Mouse (Mus musculus) cerebellum, postnatal 36 days (tissue): ENCODE results near the gene Fermt3.

Experiments
- DNase-seq, 2 experiments: peaks; one replicate each; pipeline ENCODE4 v3.0.0; 2021 to 2022; ENCODE audit warnings: mixed read lengths in 2 of 2

Fermt3 gene

DNA sequence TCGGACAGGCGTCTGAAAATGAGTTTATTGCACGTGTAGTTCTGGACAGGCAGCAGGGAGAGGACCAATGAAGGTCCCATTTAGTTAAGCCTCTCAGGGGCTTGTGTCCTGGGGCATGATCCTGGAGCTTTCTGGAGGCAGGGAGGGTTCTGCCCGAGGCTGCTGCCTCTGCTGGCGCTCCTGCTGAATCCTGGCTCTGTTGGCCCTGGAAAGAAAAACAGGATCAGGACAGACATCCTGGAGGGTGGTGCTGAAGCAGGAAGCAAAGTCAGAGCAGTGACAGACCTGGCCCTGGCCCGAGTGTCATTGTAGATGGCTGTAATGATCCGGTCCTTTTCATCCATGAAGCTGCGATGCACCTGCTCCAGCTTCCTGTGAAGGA, 31.4 kb downstream of the Fermt3 start:
- DNase-seq: no peak

- DNase-seq: peak; percentile 66 to 75
Observed at GRCm38 (mm10) chr19:6987061-6987903, 32.0 kb downstream of the Fermt3 start, which contains the start of gene Vegfb. TSS of gene Vegfb (minus strand) at chr19:6987651.

DNA sequence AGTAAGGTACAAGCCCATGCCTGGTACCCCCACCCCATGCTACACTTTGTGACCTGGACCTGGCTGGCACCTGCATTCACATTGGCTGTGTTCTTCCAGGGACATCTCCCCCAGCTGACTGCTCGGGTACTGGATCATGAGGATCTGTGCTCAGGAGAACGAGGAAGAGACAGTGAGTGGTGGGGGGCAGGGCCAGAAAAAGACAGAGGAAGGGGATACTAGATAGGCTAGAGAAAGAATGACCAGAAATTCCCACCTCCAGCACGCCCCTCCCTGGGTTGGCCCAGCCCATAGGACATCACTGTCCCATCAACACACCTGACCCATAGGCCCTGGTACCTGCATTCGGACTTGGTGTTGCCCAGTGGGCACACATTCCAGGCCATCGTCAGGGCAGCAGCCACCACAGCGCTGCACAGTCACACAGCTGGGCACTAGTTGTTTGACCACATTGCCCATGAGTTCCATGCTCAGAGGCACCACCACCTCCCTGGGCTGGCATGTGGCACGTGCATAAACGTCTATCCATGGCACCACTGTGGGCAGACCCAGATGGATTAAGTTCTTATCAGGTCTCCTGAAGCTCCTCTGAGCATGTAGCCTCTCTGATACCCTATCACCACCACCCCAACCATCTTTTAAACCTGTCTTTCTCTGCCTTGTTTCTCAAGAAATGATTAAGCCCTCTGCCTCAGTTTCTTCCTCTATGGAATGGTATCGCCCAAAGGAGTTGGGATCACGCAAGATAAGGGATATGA, 33.1 kb downstream of the Fermt3 start:
- no peak for DNase-seq

DNA sequence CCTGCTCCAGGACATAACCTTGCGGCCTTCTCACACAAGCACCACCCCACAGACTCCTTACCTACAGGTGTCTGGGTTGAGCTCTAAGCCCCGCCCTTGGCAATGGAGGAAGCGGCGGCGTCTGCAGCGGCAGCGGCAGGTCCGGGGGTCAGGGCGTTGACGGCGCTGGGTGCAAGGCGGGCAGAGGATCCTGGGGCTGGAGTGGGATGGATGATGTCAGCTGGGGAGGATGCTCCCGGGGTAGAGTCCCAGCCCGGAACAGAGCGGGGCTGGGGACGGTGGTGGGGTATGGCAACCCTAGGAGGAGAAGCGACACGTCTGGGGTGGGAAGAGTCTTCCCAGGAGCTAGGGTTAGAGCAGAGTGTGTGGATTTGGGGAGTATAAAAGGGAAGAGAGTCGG, 34.0 kb downstream of the Fermt3 start:
- DNase-seq: no peak

GRCm38 (mm10) chr19:6983621-6984020, 35.6 kb downstream of the Fermt3 start:
- no peak for DNase-seq

DNA sequence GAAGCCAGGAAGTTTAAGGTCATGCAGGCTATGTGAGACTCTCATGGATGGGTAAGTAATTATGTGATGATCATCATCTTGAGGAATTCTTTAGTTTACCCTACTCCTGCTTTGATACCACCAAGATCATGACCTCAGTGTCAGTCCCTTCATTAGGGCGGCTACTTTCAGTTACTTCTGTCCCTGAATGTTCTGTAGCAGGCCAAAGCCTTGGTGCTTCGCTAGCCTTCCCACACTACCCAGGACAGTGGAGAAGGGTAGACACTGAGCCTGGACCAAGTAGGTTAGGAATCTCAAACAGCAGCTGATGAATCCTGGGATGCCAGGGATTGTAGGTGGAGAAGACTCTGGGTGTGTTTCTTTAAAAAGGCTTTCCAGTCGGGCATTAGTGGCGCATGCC, 37.8 kb downstream of the Fermt3 start:
- no peak for DNase-seq

DNA sequence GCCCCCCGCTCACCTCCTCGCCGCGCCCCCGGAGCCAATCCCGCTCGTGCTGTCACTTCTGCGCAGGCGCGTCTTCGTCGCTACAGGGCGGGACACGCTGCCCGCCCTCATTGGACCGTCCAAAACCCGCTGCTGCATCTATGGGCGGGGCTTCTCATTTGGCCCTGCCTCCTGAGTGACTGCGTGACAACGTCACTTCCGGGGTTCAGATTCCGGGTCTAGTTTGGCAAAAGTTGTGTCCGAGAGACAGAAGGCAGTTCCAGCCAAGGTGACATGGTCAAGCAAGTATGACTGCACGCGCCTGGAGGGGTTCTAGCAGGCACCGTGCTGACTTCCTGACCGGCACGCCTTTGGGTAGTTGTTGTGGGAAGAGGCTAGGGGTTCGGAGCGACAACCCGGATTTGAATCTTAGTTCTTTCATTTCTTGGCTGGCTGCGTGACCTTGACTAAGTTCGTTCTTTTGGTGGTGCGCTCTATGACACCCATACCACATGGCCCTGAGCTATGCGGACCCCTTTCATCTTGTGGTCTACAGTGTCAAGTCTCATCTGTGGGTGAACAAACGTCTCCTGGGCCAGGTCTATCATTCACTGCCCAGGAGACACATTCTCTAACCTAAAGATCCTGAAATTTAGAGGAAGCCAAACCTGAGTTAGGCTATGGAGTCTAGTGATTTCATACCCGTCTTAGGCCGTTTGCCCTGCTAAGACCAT, 38.7 kb downstream of the Fermt3 start, which contains the start of gene Fkbp2:
Gene Fkbp2 (minus strand): TSS at position 121 of the 713 bp plus-strand sequence.
- peak; percentile 99 for DNase-seq

GRCm38 (mm10) chr19:6979486-6980380, 39.5 kb downstream of the Fermt3 start:
- peak; percentile 98 to 100 for DNase-seq

DNA sequence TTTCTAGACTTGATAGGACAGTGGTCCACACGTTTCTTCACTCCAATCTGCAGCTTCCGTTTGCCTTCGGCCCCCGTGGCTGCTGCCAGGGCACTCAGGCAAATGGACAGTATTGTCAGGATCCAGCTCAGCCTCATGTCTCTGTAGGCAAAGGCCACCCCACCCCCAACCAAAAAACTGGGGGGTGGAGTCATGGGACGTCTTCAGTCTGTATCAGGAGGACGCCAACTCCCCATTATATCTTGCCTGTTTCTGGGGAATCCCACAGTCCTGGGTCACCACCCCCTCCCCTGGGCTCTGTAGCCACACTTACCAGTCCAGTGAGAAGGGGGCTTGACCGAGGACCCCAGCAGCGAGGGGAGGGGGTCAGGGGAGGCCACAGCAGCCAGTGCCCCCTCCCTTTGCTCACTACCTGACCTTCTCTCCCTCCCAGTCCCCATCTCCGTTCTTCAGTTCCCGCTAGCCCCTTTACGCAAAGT, 40.2 kb downstream of the Fermt3 start:
- peak in 1 of 2 experiments; percentile 34 for DNase-seq

DNA sequence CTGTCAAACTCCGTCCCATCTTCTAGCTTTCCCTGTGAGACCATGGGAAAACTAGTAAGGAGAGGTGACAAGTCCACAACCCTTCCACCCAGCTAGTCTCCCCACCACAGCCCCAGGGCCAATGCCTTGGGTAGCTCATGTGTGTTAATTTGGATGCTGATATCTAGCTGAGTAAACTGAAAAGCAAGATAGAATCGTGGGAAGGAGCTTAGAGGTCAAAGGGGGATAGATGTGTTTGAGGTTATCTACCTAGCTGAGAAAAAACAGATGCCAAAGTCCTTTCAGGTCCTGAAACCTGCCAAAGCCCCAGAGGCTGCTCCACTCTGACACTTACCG, 40.7 kb downstream of the Fermt3 start:
- DNase-seq: no peak

DNA sequence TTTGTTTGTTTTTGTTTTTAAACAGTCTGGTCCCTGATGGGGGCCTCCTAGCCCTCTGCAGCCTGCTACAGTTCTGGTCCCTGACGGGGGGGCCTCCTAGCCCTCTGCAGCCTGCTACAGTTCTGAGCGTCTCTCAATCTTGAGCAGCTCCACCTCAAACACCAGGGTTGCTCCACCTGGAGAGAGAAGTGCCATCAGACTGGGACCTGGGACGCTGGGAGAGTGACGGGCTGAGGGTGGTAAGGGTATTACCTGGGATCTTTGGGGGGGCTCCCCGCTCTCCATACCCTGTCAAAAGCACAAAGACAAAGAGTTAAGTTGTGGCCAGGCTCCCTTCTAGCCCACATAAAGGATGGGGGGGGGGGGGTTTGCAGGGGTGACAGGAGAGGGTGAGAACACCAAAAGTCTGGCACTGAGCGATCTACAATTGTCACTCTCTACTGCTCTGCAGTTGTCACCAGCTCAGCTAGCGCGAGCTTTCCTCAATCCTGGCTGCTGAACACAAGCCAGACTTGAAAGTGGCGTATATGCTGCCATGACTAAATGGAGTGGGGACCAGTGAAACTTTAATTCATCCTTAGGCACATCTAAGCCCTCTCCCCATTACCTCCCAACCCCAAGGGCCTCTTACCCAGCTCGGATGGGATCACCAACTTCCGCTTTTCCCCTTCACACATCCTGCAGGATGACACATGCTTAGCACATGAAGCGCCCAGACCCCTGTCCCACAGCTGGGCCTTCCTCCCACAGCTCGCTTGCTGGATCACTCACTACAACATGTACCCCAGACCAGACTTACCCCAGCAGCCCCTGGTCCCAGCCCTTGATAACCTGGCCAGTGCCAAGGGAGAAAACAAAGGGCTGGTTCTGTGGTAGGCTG, 41.3 kb downstream of the Fermt3 start:
- DNase-seq: no peak

DNA sequence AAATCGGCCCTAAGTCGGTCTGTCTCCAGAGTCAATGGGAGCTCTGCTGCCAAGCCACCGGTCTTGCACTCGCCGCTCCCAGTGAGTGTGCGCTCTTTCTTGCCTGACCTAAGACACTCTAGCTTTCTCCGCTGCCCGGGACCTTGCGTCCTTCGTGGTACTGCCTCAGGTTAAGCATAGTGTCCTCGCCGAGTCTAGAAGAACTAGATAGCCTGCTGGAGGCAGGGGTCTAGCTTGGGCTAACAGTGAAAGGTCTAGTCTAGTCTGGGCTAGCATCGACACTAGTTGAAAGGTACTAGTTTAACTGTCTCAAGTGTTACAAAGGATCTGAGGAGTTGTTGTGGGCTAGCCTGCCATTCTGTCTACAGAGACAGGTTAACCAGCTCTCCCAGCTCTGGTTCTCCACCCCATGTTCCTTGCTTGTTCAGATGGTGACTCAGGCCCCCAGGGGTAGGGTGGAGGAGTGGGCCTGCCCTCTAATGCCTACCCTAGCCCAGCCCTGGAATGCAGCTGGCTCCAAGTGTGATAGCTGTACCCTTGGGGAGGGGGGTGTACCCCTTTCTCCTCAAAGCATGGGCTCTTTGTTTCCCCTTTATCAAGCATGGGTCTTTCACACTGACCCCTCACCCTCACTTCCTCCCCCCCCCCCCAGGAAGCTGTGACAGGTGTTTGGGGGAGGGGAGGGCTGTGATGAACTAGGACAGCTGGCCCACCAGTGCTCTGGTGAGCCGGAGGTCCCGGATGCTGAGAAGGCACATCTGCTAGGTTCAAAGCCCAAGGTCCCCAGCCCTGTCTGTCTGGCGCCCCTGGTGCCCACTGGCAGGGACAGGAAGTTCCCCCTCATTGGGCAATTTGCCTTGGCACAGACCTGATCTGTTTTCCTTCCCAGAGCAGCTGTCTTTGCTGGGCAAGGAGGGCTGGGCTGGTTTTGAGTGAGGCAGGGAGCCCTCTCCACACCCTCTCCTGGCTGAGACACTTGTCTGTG, 43.4 kb downstream of the Fermt3 start, which contains the start of gene Plcb3:
Gene Plcb3 (minus strand): TSS at position 934 of the 985 bp plus-strand sequence.
- no peak for DNase-seq

- peak; percentile 49 to 60 for DNase-seq
Observed at GRCm38 (mm10) chr19:6974211-6975205, 44.8 kb downstream of the Fermt3 start, which contains the start of gene Ppp1r14b. TSS of gene Ppp1r14b (plus strand) at chr19:6974968.

GRCm38 (mm10) chr19:6973581-6974190, 45.6 kb downstream of the Fermt3 start:
- no peak for DNase-seq

DNA sequence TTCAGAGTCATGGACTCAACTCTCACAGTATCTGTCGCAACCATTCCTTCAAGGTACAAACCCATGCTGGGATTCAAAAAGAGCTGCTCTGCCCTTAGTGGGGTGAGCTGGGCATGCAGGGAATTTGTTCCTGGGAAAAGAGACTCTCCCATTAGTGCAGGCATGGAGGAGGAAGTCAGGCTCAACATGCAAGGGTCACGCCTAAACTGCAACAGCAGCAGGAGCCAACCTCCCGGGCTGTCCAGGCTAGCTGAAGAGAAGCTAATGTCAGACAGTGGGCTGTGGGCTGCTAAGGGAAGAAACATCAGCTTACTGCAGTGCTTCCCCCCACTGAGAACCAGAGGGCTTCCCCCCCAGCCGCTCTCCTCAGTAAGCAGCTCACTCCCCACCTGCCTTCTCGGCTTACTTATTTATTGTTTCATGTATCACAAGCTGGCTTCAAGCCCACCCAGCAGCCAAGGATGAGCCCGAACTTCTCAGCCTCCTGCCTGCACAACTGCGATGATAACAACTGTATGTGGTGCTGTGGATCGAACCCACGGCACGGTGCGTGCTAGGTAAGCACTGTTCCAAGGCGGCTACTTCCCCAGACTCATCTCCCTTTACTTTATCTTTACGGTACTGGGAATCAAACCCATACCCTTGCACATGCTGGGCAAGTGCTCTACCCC, 46.9 kb downstream of the Fermt3 start:
- no peak for DNase-seq

DNA sequence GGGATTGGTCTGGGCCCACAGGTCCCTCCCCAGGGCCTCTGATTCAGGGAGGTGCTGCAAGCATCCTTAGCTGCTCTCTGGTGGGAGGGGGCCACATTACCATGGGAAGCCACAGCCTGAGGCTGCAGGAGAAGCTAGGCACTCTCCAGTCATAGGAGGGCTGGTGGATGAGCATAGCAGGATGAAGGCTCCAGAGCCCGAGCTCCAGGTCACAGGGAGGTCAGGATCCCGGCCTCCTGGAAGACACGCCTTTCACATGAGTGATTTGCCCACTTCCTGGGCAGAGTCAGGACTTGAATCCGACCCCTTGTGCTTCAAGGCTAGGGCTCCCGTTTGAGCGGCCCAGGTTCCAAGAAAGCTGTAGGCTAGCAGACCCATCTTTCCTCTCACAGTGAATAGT, 47.6 kb downstream of the Fermt3 start:
- no peak for DNase-seq

GRCm38 (mm10) chr19:6970460-6971085, 48.7 kb downstream of the Fermt3 start:
- DNase-seq: no peak
